Mouse (Mus musculus) spleen, adult 2 months (tissue): ENCODE measurements around the gene Ak1.

Experiments
- CTCF ChIP-seq: fragments of 200-500 bp; IDR thresholded peaks from 2 replicates; pipeline ENCODE4 v1.5.1; 2011; ENCODE audit warnings: mild to moderate bottlenecking, inconsistent platforms; ENCODE audit not compliant: insufficient read depth, insufficient read length, insufficient replicate concordance; ENCODE audit errors: extremely low read depth
- POLR2A ChIP-seq: fragments of 200-500 bp; IDR thresholded peaks from 2 replicates; pipeline ENCODE4 v1.6.1; 2011; ENCODE audit warnings: low read depth, low read length, inconsistent platforms

DNA sequence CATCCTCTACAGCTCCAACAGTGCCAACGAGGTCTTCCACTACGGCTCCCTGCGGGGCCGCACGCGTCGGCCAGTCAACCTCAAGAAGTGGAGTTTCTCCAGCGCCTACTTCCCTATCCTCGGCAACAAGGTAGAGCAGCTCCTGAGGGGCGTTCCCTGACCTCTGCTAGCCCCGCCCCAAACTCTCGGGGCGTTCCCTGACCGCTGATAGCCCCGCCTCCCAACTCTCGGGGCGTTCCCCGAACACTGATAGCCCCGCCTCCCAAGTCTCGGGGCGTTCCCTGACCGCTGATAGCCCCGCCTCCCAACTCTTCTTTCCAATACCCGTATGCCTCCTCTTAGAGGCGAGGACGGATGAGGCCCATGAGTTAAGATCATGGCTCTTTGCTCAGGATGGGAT, 9.3 kb upstream of the Ak1 start:
- TF ChIP-seq CTCF (no peak), POLR2A (no peak)
